Mouse (Mus musculus) hindbrain, embryonic 10.5 days (tissue): ENCODE data around the gene Rps25. TPM values are rescaled to one million over a fixed set of nuclear protein-coding genes. Genes with fewer than 3 reads are reported as not detected.
"Not testable (repeated sequence)": the region's sequence is repeated elsewhere in the genome, so short reads cannot be mapped to it uniquely, and the experiment has no call there.

ENCODE experiments used
- DNase-seq: peaks from one replicate; pipeline ENCODE4 v3.0.0-alpha.2; 2017; ENCODE audit warnings: low spot score
- H3K27ac ChIP-seq: fragments of 300-500 bp; sonication (generic); 2 replicates; pipeline ENCODE4 v1.5.1; 2016; ENCODE audit warnings: mild to moderate bottlenecking, moderate library complexity
- H3K27me3 ChIP-seq: fragments of 300-500 bp; sonication (generic); 2 replicates; pipeline ENCODE4 v1.6.1; 2016; ENCODE audit warnings: mild to moderate bottlenecking; ENCODE audit not compliant: poor library complexity, insufficient read depth, severe bottlenecking
- H3K36me3 ChIP-seq: fragments of 300-500 bp; sonication (generic); 2 replicates; pipeline ENCODE4 v1.6.1; 2016; ENCODE audit warnings: mild to moderate bottlenecking, moderate library complexity
- H3K4me1 ChIP-seq: fragments of 300-500 bp; sonication (generic); replicated peaks from 2 replicates; pipeline ENCODE4 v1.6.1; 2016; ENCODE audit warnings: mild to moderate bottlenecking
- H3K4me3 ChIP-seq: fragments of 300-500 bp; sonication (generic); 2 replicates; pipeline ENCODE4 v1.5.1; 2016; ENCODE audit warnings: mild to moderate bottlenecking, moderate library complexity
- H3K9me3 ChIP-seq: fragments of 300-500 bp; sonication (generic); 2 replicates; pipeline ENCODE4 v1.6.1; 2016; ENCODE audit warnings: mild to moderate bottlenecking, moderate library complexity
- WGBS: fragments of 180-500 bp; shearing (Covaris S2); methylation state at CpG from one replicate; pipeline ENCODE4 v1.1.7; 2016; 5-methylcytosine and 5-hydroxymethylcytosine counted together
- polyA plus RNA-seq: library from polyadenylated mRNA; unstranded; fragments of >200 nt; fragmentation: Nextera tagmentation; extraction: Ambion mirVana; gene quantifications from 2 replicates; pipeline ENCODE4 v1.2.1, GENCODE M21; 2016

Gene Rps25
- polyA plus RNA-seq, 1 experiment from 2014 or later, result 1,836 TPM

- 87% methylated on average over 3 of the region's 3 CpGs for WGBS
- no peak for DNase-seq
- no peak overlapping the region for H3K4me3 ChIP-seq
- peaks cover 99% of the 10 kb centered on the region for H3K36me3 ChIP-seq
- H3K27ac ChIP-seq, result no peak overlapping the region
- H3K27me3 ChIP-seq, result no peaks in the 10 kb centered on the region
- H3K4me1 ChIP-seq, result no peaks in the 10 kb centered on the region
- H3K9me3 ChIP-seq, result no peaks in the 10 kb centered on the region
Measured at GRCm38 (mm10) chr9:44387221-44387620, 19.7 kb upstream of the Rps25 start.

- Histone ChIP-seq H3K4me3 (no peak overlapping the region), H3K9me3 (no peaks in the 10 kb centered on the region), H3K36me3 (peaks cover 88% of the 10 kb centered on the region), H3K27ac (no peak overlapping the region), H3K27me3 (no peaks in the 10 kb centered on the region), H3K4me1 (no peaks in the 10 kb centered on the region)
- WGBS, result 66% methylated on average over 8 of the region's 8 CpGs
- peak; percentile 38 for DNase-seq
Measured at GRCm38 (mm10) chr9:44389273-44389672, 17.7 kb upstream of the Rps25 start.

GRCm38 (mm10) chr9:44391466-44391865 lies 15.5 kb upstream of the Rps25 start:
- H3K9me3 ChIP-seq, result no peaks in the 10 kb centered on the region
- peaks cover 5% of the 10 kb centered on the region; the same call in 1 of the 2 replicates for H3K4me1 ChIP-seq
- H3K4me3 ChIP-seq, result no peak overlapping the region
- no peaks in the 10 kb centered on the region for H3K27me3 ChIP-seq
- DNase-seq, result peak; percentile 71
- H3K36me3 ChIP-seq, result peaks cover 66% of the 10 kb centered on the region
- WGBS, result 45% methylated on average over 4 of the region's 4 CpGs
- H3K27ac ChIP-seq, result no peak overlapping the region

- peak; percentile 90 for DNase-seq
- Histone ChIP-seq H3K27me3 (no peaks in the 10 kb centered on the region; the same call in 1 of the 2 replicates), H3K36me3 (peaks cover 47% of the 10 kb centered on the region), H3K27ac (peak within 1 kb of the TSS; percentile 90), H3K4me1 (peaks cover 31% of the 10 kb centered on the region), H3K9me3 (no peaks in the 10 kb centered on the region), H3K4me3 (peak within 1 kb of the TSS; percentile 86)
- WGBS, result under 1% methylated on average over 43 of the region's 43 CpGs
Measured at GRCm38 (mm10) chr9:44396684-44397411, 10.1 kb upstream of the Rps25 start, which contains the start of gene Slc37a4. Gene Slc37a4, plus strand, starts transcription at chr9:44396852.

- DNase-seq, result no peak
- peaks cover 47% of the 10 kb centered on the region for H3K36me3 ChIP-seq
- H3K27ac ChIP-seq, result peak overlapping the region; percentile 90
- peak overlapping the region; percentile 86 for H3K4me3 ChIP-seq
- H3K9me3 ChIP-seq, result no peaks in the 10 kb centered on the region
- 25% methylated on average over 4 of the region's 4 CpGs for WGBS
- peaks cover 31% of the 10 kb centered on the region for H3K4me1 ChIP-seq
- H3K27me3 ChIP-seq, result no peaks in the 10 kb centered on the region; the same call in 1 of the 2 replicates
Measured at GRCm38 (mm10) chr9:44398087-44398486, 8.9 kb upstream of the Rps25 start.

- peaks cover 31% of the 10 kb centered on the region for H3K4me1 ChIP-seq
- DNase-seq, result no peak
- H3K36me3 ChIP-seq, result peaks cover 51% of the 10 kb centered on the region
- 88% methylated on average over 9 of the region's 9 CpGs for WGBS
- no peaks in the 10 kb centered on the region for H3K9me3 ChIP-seq
- peak overlapping the region; percentile 90 for H3K27ac ChIP-seq
- H3K4me3 ChIP-seq, result peak overlapping the region; percentile 86; the same call in 1 of the 2 replicates
- H3K27me3 ChIP-seq, result no peaks in the 10 kb centered on the region; the same call in 1 of the 2 replicates
Measured at GRCm38 (mm10) chr9:44398551-44398950, 8.4 kb upstream of the Rps25 start.

GRCm38 (mm10) chr9:44399114-44399794 lies 7.7 kb upstream of the Rps25 start:
- Histone ChIP-seq H3K27ac (no peak overlapping the region), H3K36me3 (peaks cover 58% of the 10 kb centered on the region), H3K4me3 (peak overlapping the region; percentile 18), H3K9me3 (no peaks in the 10 kb centered on the region), H3K27me3 (no peaks in the 10 kb centered on the region; the same call in 1 of the 2 replicates), H3K4me1 (peaks cover 31% of the 10 kb centered on the region)
- no peak for DNase-seq
- WGBS, result 85% methylated on average over 13 of the region's 13 CpGs

- H3K27me3 ChIP-seq, result no peaks in the 10 kb centered on the region; the same call in 1 of the 2 replicates
- H3K36me3 ChIP-seq, result peaks cover 63% of the 10 kb centered on the region
- no peak overlapping the region for H3K27ac ChIP-seq
- DNase-seq, result no peak
- no peaks in the 10 kb centered on the region for H3K9me3 ChIP-seq
- H3K4me1 ChIP-seq, result peaks cover 31% of the 10 kb centered on the region
- 91% methylated on average over 6 of the region's 6 CpGs for WGBS
- no peak overlapping the region for H3K4me3 ChIP-seq
Measured at GRCm38 (mm10) chr9:44399795-44400114, 7.2 kb upstream of the Rps25 start.

- no peaks in the 10 kb centered on the region for H3K9me3 ChIP-seq
- no peak overlapping the region for H3K4me3 ChIP-seq
- H3K27ac ChIP-seq, result no peak overlapping the region
- no peaks in the 10 kb centered on the region; the same call in 1 of the 2 replicates for H3K27me3 ChIP-seq
- WGBS, result 88% methylated on average over 4 of the region's 4 CpGs
- H3K4me1 ChIP-seq, result peaks cover 40% of the 10 kb centered on the region
- peaks cover 75% of the 10 kb centered on the region for H3K36me3 ChIP-seq
- no peak for DNase-seq
Measured at GRCm38 (mm10) chr9:44401081-44401480, 5.9 kb upstream of the Rps25 start.

- H3K4me1 ChIP-seq, result peaks cover 25% of the 10 kb centered on the region
- H3K27me3 ChIP-seq, result no peaks in the 10 kb centered on the region
- H3K4me3 ChIP-seq, result no peak overlapping the region
- DNase-seq, result no peak
- H3K27ac ChIP-seq, result no peak overlapping the region
- 85% methylated on average over 3 of the region's 3 CpGs for WGBS
- H3K9me3 ChIP-seq, result no peaks in the 10 kb centered on the region
- peaks cover 74% of the 10 kb centered on the region for H3K36me3 ChIP-seq
Measured at GRCm38 (mm10) chr9:44405011-44405410, 1.9 kb upstream of the Rps25 start.

- no peaks in the 10 kb centered on the region for H3K9me3 ChIP-seq
- peaks cover 25% of the 10 kb centered on the region for H3K4me1 ChIP-seq
- DNase-seq, result no peak
- H3K36me3 ChIP-seq, result peaks cover 74% of the 10 kb centered on the region
- H3K27ac ChIP-seq, result peak overlapping the region; percentile 94
- under 1% methylated on average over 24 of the region's 24 CpGs for WGBS
- no peaks in the 10 kb centered on the region for H3K27me3 ChIP-seq
- peak overlapping the region; percentile 83 for H3K4me3 ChIP-seq
Measured at GRCm38 (mm10) chr9:44407752-44408097, 786 bp downstream of the Rps25 start.

GRCm38 (mm10) chr9:44408693-44409092 lies 1.8 kb downstream of the Rps25 start:
- not testable (repeated sequence) for H3K27ac ChIP-seq, DNase-seq, H3K27me3 ChIP-seq, H3K9me3 ChIP-seq
- peaks cover 75% of the 10 kb centered on the region for H3K36me3 ChIP-seq
- WGBS, result 84% methylated on average over 9 of the region's 9 CpGs
- peak overlapping the region; percentile 83 for H3K4me3 ChIP-seq
- peaks cover 25% of the 10 kb centered on the region for H3K4me1 ChIP-seq

GRCm38 (mm10) chr9:44410647-44411336 lies 3.9 kb downstream of the Rps25 start:
- Histone ChIP-seq H3K4me3 (no peak overlapping the region), H3K36me3 (peaks cover 71% of the 10 kb centered on the region)

More at GRCm38 (mm10) chr9:44410647-44411336, 3.9 kb downstream of the Rps25 start:
- 90% methylated on average over 2 of the region's 2 CpGs for WGBS
- H3K27ac ChIP-seq, result no peak overlapping the region
- no peaks in the 10 kb centered on the region for H3K9me3 ChIP-seq
- H3K27me3 ChIP-seq, result no peaks in the 10 kb centered on the region
- no peak for DNase-seq
- H3K4me1 ChIP-seq, result peaks cover 17% of the 10 kb centered on the region
